Mouse (Mus musculus): ENCODE measurements around the gene Gnb1l. TPM values are rescaled to one million over a fixed set of nuclear protein-coding genes. Genes with fewer than 3 reads are reported as not detected.

Gnb1l gene
- polyA plus RNA-seq, 1 experiment = 11.4 TPM

DNA sequence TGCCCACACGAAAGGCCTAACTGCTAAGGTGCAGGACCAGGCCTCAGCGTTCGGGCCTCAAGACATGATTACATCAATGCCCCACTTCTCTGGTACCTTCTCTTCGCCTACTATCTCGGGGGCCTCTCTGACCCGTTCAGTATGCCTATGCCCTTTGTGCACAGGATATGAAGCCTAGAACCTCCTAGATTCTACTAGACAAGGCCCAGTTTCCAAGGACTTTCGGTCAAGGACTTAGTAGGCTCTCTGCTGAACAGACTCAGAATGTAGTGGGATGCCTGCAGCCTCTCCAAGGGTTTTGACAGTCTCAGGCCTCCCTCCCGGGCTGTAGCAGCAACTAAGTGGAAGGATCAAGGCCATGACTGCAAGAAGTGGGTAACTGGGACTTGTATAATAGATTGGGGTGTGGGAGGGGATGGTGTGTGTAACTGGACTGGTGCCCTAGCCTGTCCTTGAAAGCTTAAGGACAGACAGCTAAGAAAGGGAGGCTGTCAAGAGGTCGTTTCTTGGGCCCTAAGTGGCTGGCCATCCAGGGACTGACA, 90.6 kb downstream of the Gnb1l start:
- no peaks in the 10 kb centered on the region; the same call in 1 of the 2 replicates for H3K9me3 ChIP-seq
- TF ChIP-seq FLI1 (IDR thresholded peaks at IDR 0.05; ENCODE audit: low read length) (no peak), GATA1 (IDR thresholded peaks at IDR 0.05; ENCODE audit: borderline replicate concordance, low read length) (no peak)
- peak overlapping the region; percentile 91 for H3K4me3 ChIP-seq (replicated peaks)
- H3K4me1 ChIP-seq = peaks cover 63% of the 10 kb centered on the region
- H3K27me3 ChIP-seq (replicated peaks) = peaks cover 97% of the 10 kb centered on the region
- no peaks in the 10 kb centered on the region for H3K36me3 ChIP-seq (replicated peaks; ENCODE audit: low read length)

DNA sequence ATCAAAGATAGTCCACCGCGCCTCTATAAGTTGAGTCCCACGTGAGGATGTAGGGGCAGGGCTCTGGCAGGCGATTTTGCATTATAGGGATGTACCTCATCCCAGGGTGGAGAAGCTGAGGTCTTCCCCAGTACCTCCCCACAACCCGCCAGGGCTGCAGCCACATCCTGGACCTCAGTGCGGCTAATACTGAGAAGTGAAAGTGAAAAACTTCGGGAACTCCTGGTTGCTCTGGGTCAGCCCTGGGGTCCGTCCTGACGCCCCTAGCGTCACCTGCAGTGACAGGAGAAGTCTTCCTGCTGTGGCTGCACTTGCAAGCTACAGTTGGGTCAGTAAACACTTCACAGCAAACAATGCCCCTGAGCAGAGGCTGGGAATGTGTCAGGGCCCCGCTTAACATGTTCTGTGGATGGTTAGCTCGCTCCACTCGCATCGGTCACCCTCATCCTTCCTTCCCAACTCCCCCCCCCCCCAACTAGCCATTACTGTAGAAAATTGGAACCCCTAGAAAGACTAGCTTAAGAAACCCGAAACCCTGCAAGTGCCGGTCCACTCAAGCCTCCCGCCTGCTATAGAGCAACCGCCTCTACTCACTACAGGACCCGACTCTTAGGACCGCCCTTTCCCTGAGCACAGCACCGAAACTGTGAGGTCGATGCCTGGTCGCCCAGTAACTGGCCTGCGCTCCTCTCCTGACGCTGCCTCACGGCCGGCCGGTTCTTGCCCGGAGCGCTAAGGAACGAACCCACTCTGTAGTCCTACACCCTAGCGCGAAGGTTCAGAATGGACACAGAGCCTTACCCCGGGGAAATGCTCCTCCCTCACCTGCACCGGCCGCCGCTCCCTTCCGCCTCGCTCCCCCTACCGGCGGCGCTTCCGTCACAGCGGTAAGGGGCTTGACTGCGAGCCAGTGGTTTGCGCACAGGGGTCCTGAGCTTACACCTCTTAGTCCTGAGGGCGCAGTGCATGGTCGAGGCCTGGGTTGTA, 91.6 kb downstream of the Gnb1l start, which contains the start of gene Tbx1:
TSS of gene Tbx1 (minus strand) at position 868 of the 987 bp plus-strand sequence.
- TF ChIP-seq FLI1 (IDR thresholded peaks at IDR 0.05; ENCODE audit: low read length) = no peak
- no peak for TF ChIP-seq GATA1 (IDR thresholded peaks at IDR 0.05; ENCODE audit: borderline replicate concordance, low read length)
- Histone ChIP-seq H3K4me3 (replicated peaks) (peak within 1 kb of the TSS; percentile 91), H3K4me1 (peaks cover 63% of the 10 kb centered on the region), H3K9me3 (no peaks in the 10 kb centered on the region; the same call in 1 of the 2 replicates), H3K27me3 (replicated peaks) (peaks cover 97% of the 10 kb centered on the region), H3K36me3 (replicated peaks; ENCODE audit: low read length) (no peaks in the 10 kb centered on the region)

DNA sequence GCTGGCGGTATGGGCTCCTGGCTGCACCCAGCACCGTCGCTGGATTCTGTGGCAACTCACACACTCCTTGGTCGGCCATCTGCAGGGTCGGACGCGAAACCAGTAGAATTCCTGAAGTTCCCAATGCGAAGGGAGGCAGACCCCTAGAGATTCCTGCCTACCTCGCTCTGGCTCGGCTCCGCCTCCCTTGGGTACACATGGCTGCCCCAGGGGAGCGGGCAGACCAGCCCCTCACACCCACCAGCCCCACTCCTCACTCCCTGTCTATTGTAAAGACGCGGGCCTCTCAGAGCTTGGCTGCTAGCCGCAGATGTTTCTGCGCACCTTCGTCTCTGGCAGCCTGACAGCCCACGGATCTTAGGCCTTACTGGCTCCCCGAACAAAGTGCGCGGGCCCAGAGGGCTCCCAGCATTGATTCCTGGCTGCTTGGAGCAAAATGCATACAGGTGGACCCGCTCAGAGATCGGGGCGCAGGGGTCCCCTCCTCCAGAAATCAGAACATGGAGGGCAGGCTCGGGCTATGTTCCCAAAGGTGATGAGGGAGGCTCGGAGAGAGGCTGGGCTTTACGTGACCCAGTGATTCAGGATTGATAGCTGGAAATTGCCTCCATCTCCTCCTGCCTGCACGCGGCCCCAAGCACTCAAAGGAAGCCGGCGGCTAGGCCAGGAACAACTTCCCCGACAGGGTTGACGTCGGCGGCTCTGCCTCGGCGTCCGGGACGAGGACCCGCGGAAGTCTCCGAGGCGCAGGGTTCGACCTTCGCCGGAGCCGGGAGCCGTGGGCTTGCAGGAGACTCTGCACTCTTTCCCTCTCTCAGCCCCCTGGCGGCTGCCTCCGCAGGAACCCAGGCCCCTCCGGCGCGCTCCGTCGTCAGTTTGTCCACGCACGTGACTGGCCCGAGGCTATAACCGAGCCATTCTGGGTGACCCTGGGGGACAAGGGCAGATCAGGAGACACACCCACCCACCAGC, 92.8 kb downstream of the Gnb1l start:
- H3K4me1 ChIP-seq = peaks cover 50% of the 10 kb centered on the region
- H3K27me3 ChIP-seq (replicated peaks) = peaks cover 96% of the 10 kb centered on the region
- peak overlapping the region; percentile 71 for H3K4me3 ChIP-seq (replicated peaks)
- TF ChIP-seq FLI1 (IDR thresholded peaks at IDR 0.05; ENCODE audit: low read length) (no peak), GATA1 (IDR thresholded peaks at IDR 0.05; ENCODE audit: borderline replicate concordance, low read length) (no peak)
- H3K36me3 ChIP-seq (replicated peaks; ENCODE audit: low read length) = no peaks in the 10 kb centered on the region
- no peaks in the 10 kb centered on the region; the same call in 1 of the 2 replicates for H3K9me3 ChIP-seq

DNA sequence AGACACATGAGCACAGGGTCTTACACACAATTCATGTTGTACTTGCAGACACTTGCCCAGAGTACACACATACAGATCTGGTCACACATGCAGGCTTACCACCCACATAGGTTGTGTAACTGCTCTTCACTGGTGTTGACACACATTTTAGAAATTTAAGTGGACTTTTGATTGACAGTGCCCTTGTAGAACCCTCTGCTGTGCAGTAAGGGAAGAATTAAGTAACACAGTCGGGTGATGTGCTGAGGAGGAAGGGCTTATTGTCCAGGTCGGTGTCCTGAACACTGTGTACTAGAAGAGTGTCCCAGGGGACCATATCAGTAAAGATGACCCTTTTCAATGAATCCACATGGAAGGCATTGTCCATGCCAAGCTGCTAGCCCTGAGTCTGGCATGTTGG, 95.4 kb downstream of the Gnb1l start:
- peaks cover 46% of the 10 kb centered on the region for H3K4me1 ChIP-seq
- H3K9me3 ChIP-seq = no peaks in the 10 kb centered on the region
- H3K36me3 ChIP-seq (replicated peaks; ENCODE audit: low read length) = no peaks in the 10 kb centered on the region
- peaks cover 92% of the 10 kb centered on the region for H3K27me3 ChIP-seq (replicated peaks)
- no peak overlapping the region for H3K4me3 ChIP-seq (replicated peaks)
- no peak for TF ChIP-seq FLI1 (IDR thresholded peaks at IDR 0.05; ENCODE audit: low read length)

DNA sequence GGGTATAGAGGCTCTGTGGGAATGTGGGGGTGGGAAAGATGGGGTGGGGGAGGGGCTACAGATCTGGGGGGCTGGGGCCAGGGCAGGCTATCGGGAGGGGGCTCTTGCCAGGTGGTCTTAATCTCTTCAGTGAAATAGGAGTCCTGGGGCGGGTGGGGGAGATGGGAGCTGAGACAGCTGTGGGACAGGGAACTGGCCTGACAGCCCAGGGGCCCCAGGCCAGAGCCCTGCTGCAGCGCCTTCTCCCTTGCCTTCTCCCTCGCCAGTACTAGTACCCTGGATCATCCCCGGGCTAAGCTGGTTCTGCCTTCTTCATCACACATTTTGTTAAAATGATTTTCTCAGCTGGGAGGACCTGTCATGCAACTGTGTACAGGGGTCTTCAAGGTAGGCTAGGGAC, 97.7 kb downstream of the Gnb1l start:
- H3K9me3 ChIP-seq = no peaks in the 10 kb centered on the region
- no peak overlapping the region for H3K4me3 ChIP-seq (replicated peaks)
- no peak for TF ChIP-seq FLI1 (IDR thresholded peaks at IDR 0.05; ENCODE audit: low read length)
- peaks cover 87% of the 10 kb centered on the region for H3K27me3 ChIP-seq (replicated peaks)
- peaks cover 23% of the 10 kb centered on the region for H3K4me1 ChIP-seq
- no peaks in the 10 kb centered on the region for H3K36me3 ChIP-seq (replicated peaks; ENCODE audit: low read length)

DNA sequence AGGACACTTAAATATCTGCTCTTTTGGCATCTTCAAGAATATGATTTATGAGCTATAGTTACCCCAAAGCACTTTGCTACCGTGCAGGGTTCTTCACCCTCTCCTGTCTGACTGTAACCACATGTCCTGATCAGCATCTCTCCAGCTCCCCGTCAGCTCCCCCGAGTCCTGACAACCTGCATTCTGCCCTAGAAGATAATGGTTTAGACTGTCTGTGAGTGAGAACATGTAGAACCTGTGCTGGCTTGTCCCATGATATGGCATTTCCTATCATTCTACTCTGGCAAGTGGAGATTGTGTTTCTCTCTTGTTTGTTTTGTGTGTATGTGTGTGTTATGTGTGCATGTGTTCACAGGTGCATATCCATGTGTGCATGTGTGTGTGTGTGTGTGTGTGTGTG, 99.5 kb downstream of the Gnb1l start:
- Histone ChIP-seq H3K4me3 (replicated peaks) (no peak overlapping the region), H3K27me3 (replicated peaks) (peaks cover 87% of the 10 kb centered on the region), H3K36me3 (replicated peaks; ENCODE audit: low read length) (no peaks in the 10 kb centered on the region), H3K4me1 (peaks cover 28% of the 10 kb centered on the region), H3K9me3 (no peaks in the 10 kb centered on the region)
- no peak for TF ChIP-seq FLI1 (IDR thresholded peaks at IDR 0.05; ENCODE audit: low read length)
- TF ChIP-seq GATA1 (IDR thresholded peaks at IDR 0.05; ENCODE audit: borderline replicate concordance, low read length) = no peak

DNA sequence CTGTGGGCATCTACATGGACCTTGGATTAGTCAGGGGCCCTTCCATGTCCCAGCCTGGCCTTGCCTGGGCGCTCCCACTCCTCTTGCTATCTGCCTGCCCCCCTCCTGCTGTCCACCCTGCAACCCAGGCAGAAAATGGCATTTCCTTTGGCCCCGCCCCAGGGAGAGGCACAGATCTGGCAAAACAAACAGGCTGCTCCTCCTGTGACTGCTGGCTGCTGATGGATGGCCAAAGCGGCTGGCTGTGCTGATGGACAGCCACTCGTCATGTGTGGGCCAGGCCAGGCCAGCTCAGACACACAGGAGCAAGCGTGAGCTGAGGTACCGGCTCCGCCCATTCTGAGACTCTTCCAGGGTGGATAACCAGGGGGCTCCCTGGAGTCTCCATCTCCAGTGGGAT, 102.9 kb downstream of the Gnb1l start:
- TF ChIP-seq GATA1 (IDR thresholded peaks at IDR 0.05; ENCODE audit: borderline replicate concordance, low read length) = no peak
- no peak for TF ChIP-seq FLI1 (IDR thresholded peaks at IDR 0.05; ENCODE audit: low read length)
- H3K9me3 ChIP-seq = no peaks in the 10 kb centered on the region
- no peak overlapping the region for H3K4me3 ChIP-seq (replicated peaks)
- H3K27me3 ChIP-seq (replicated peaks) = peaks cover 86% of the 10 kb centered on the region
- peaks cover 43% of the 10 kb centered on the region for H3K4me1 ChIP-seq
- no peaks in the 10 kb centered on the region for H3K36me3 ChIP-seq (replicated peaks; ENCODE audit: low read length)

DNA sequence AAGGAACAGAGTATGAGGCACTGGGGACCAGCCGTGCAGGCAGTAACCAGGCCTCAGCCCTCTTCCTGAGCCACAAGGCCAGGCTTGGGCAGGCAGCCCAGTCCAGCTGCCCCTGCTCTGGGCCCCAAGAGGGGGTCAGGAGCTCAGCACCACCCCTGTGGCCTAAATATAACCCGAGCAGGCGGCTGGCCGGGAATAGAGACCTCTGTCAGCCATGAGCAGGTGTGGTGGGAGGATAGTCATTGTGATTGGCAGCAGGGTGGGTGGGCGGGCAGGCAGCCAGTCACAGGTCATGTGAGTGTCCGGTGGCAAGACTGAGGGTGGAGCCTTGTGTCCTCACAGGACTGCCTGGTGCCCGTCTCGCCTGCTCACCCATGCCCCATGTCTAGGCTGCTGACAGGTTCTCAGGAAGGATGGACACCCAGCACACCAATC, 105.8 kb downstream of the Gnb1l start:
- H3K4me1 ChIP-seq = peaks cover 38% of the 10 kb centered on the region
- TF ChIP-seq GATA1 (IDR thresholded peaks at IDR 0.05; ENCODE audit: borderline replicate concordance, low read length) = no peak
- no peak for TF ChIP-seq FLI1 (IDR thresholded peaks at IDR 0.05; ENCODE audit: low read length)
- peaks cover 93% of the 10 kb centered on the region for H3K27me3 ChIP-seq (replicated peaks)
- H3K36me3 ChIP-seq (replicated peaks; ENCODE audit: low read length) = no peaks in the 10 kb centered on the region
- H3K9me3 ChIP-seq = no peaks in the 10 kb centered on the region
- no peak overlapping the region for H3K4me3 ChIP-seq (replicated peaks)

DNA sequence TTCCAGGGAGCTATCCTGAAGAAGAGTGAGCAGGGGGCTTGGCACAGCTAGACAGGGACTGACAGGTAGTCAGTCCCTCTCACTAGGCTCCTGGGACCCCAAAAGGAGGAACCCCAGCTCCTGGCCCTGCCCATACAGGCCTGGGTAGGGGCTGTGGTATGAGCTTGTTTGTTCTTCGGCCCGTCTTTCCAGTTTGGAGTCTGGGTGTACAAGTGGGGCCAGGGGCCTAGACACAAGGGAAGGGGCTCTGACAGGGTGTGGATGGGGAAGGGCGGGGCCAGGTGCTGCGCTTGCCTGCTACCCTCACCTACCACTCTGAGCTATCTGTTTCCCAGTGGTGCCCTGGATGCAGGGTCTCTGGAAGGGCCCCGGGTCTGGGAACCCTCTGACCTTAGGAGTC, 107.2 kb downstream of the Gnb1l start:
- no peaks in the 10 kb centered on the region for H3K9me3 ChIP-seq
- no peak for TF ChIP-seq GATA1 (IDR thresholded peaks at IDR 0.05; ENCODE audit: borderline replicate concordance, low read length)
- no peak for TF ChIP-seq FLI1 (IDR thresholded peaks at IDR 0.05; ENCODE audit: low read length)
- peaks cover 95% of the 10 kb centered on the region for H3K27me3 ChIP-seq (replicated peaks)
- H3K4me3 ChIP-seq (replicated peaks) = no peak overlapping the region
- no peaks in the 10 kb centered on the region for H3K36me3 ChIP-seq (replicated peaks; ENCODE audit: low read length)
- peaks cover 38% of the 10 kb centered on the region for H3K4me1 ChIP-seq
